Mouse (Mus musculus) heart, embryonic 10.5 days (tissue): Measurements from ENCODE around the gene Zkscan14. TPM values are rescaled to one million over a fixed set of nuclear protein-coding genes. Genes with fewer than 3 reads are reported as not detected.
"Not testable (repeated sequence)": the region's sequence is repeated elsewhere in the genome, so short reads cannot be mapped to it uniquely, and the experiment has no call there.

Source experiments
- DNase-seq: peaks from one replicate; pipeline ENCODE4 v3.0.0-alpha.2; 2017; ENCODE audit warnings: low spot score
- H3K27ac ChIP-seq: fragments of 300-500 bp; sonication (generic); 2 replicates; pipeline ENCODE4 v1.5.1; 2016; ENCODE audit warnings: mild to moderate bottlenecking
- H3K27me3 ChIP-seq: fragments of 300-500 bp; sonication (generic); 2 replicates; pipeline ENCODE4 v1.6.1; 2016; ENCODE audit warnings: mild to moderate bottlenecking; ENCODE audit not compliant: poor library complexity, insufficient read depth, severe bottlenecking
- H3K36me3 ChIP-seq: fragments of 300-500 bp; sonication (generic); 2 replicates; pipeline ENCODE4 v1.6.1; 2016; ENCODE audit warnings: mild to moderate bottlenecking, moderate library complexity
- H3K4me1 ChIP-seq: fragments of 300-500 bp; sonication (generic); 2 replicates; pipeline ENCODE4 v1.6.1; 2016; ENCODE audit warnings: mild to moderate bottlenecking
- H3K4me3 ChIP-seq: fragments of 300-500 bp; sonication (generic); 2 replicates; pipeline ENCODE4 v1.5.1; 2016; ENCODE audit warnings: mild to moderate bottlenecking, moderate library complexity
- H3K9me3 ChIP-seq: fragments of 300-500 bp; sonication (generic); 2 replicates; pipeline ENCODE4 v1.6.1; 2016; ENCODE audit warnings: mild to moderate bottlenecking, moderate library complexity
- WGBS: fragments of 180-500 bp; shearing (Covaris S2); methylation state at CpG from one replicate; pipeline ENCODE4 v1.1.7; 2016; 5-methylcytosine and 5-hydroxymethylcytosine counted together
- polyA plus RNA-seq: library from polyadenylated mRNA; unstranded; fragments of >200 nt; fragmentation: Nextera tagmentation; extraction: Ambion mirVana; gene quantifications from 2 replicates; pipeline ENCODE4 v1.2.1, GENCODE M21; 2016

Zkscan14 gene
- 6.1 TPM in 2 replicates for polyA plus RNA-seq

GRCm38 (mm10) chr5:145201321-145201991 lies at the start of gene Zkscan14:
Gene Zkscan14 (minus strand): TSS chr5:145201868.
- under 1% methylated on average over 37 of the region's 37 CpGs for WGBS
- Histone ChIP-seq H3K4me3 (peak within 1 kb of the TSS; percentile 84), H3K4me1 (peaks cover 23% of the 10 kb centered on the region), H3K36me3 (peaks cover 4% of the 10 kb centered on the region; the same call in 1 of the 2 replicates), H3K27ac (peak within 1 kb of the TSS; percentile 83), H3K9me3 (no peaks in the 10 kb centered on the region), H3K27me3 (no peaks in the 10 kb centered on the region)
- DNase-seq: peak; percentile 93

GRCm38 (mm10) chr5:145249520-145249919 lies 47.9 kb upstream of the Zkscan14 start:
- Histone ChIP-seq H3K36me3 (peaks cover 75% of the 10 kb centered on the region), H3K9me3 (no peaks in the 10 kb centered on the region), H3K4me1 (no peaks in the 10 kb centered on the region), H3K27ac (no peak overlapping the region), H3K4me3 (no peak overlapping the region), H3K27me3 (no peaks in the 10 kb centered on the region)
- 92% methylated on average over 3 of the region's 3 CpGs for WGBS
- DNase-seq: no peak

- Histone ChIP-seq H3K4me3 (no peak overlapping the region), H3K36me3 (peaks cover 62% of the 10 kb centered on the region), H3K27me3 (no peaks in the 10 kb centered on the region), H3K9me3 (no peaks in the 10 kb centered on the region), H3K27ac (no peak overlapping the region), H3K4me1 (peaks cover 18% of the 10 kb centered on the region; the same call in 1 of the 2 replicates)
- DNase-seq: no peak
Measured at GRCm38 (mm10) chr5:145234636-145235035, 33.0 kb upstream of the Zkscan14 start.

- under 1% methylated on average over 44 of the region's 49 CpGs for WGBS
Measured at GRCm38 (mm10) chr5:145231893-145232411, 30.3 kb upstream of the Zkscan14 start.

GRCm38 (mm10) chr5:145231367-145231871 lies 29.8 kb upstream of the Zkscan14 start, which contains the start of gene Zfp655:
Gene Zfp655 (plus strand): TSS chr5:145231715.
- H3K4me1 ChIP-seq: peaks cover 18% of the 10 kb centered on the region; the same call in 1 of the 2 replicates
- H3K4me3 ChIP-seq: peak within 1 kb of the TSS; percentile 100
- H3K36me3 ChIP-seq: peaks cover 33% of the 10 kb centered on the region
- WGBS: under 1% methylated on average over 42 of the region's 42 CpGs
- H3K27ac ChIP-seq: peak within 1 kb of the TSS; percentile 96
- H3K27me3 ChIP-seq: no peaks in the 10 kb centered on the region
- peak; percentile 99 for DNase-seq
- no peaks in the 10 kb centered on the region for H3K9me3 ChIP-seq

More at GRCm38 (mm10) chr5:145231893-145232411, 30.3 kb upstream of the Zkscan14 start:
- no peaks in the 10 kb centered on the region for H3K27me3 ChIP-seq
- H3K27ac ChIP-seq: peak overlapping the region; percentile 96
- H3K4me3 ChIP-seq: peak overlapping the region; percentile 100
- H3K36me3 ChIP-seq: peaks cover 37% of the 10 kb centered on the region
- peak; percentile 81 for DNase-seq
- H3K9me3 ChIP-seq: no peaks in the 10 kb centered on the region
- H3K4me1 ChIP-seq: peaks cover 18% of the 10 kb centered on the region; the same call in 1 of the 2 replicates

GRCm38 (mm10) chr5:145230641-145231040 lies 29.0 kb upstream of the Zkscan14 start:
- Histone ChIP-seq H3K27ac (peak overlapping the region; percentile 96), H3K9me3 (no peaks in the 10 kb centered on the region)
- no peak for DNase-seq

GRCm38 (mm10) chr5:145229283-145229682 lies 27.6 kb upstream of the Zkscan14 start:
- peaks cover 12% of the 10 kb centered on the region for H3K36me3 ChIP-seq
- 78% methylated on average over 6 of the region's 6 CpGs for WGBS
- DNase-seq, H3K4me3 ChIP-seq, H3K27me3 ChIP-seq, H3K9me3 ChIP-seq, H3K27ac ChIP-seq: not testable (repeated sequence)
- H3K4me1 ChIP-seq: peaks cover 18% of the 10 kb centered on the region; the same call in 1 of the 2 replicates

More at GRCm38 (mm10) chr5:145230641-145231040, 29.0 kb upstream of the Zkscan14 start:
- Histone ChIP-seq H3K27me3 (no peaks in the 10 kb centered on the region), H3K36me3 (peaks cover 26% of the 10 kb centered on the region), H3K4me3 (peak overlapping the region; percentile 100; the same call in 1 of the 2 replicates), H3K4me1 (peaks cover 18% of the 10 kb centered on the region; the same call in 1 of the 2 replicates)
- 89% methylated on average over 4 of the region's 4 CpGs for WGBS

- no peaks in the 10 kb centered on the region for H3K27me3 ChIP-seq
- H3K9me3 ChIP-seq: no peaks in the 10 kb centered on the region
- peaks cover 7% of the 10 kb centered on the region for H3K36me3 ChIP-seq
- peaks cover 11% of the 10 kb centered on the region; the same call in 1 of the 2 replicates for H3K4me1 ChIP-seq
- H3K27ac ChIP-seq: no peak overlapping the region
- no peak for DNase-seq
- no peak overlapping the region for H3K4me3 ChIP-seq
- WGBS: 61% methylated on average over 2 of the region's 2 CpGs
Measured at GRCm38 (mm10) chr5:145226453-145226852, 24.8 kb upstream of the Zkscan14 start.

GRCm38 (mm10) chr5:145223395-145223794 lies 21.7 kb upstream of the Zkscan14 start:
- no peak overlapping the region for H3K27ac ChIP-seq
- H3K9me3 ChIP-seq: no peaks in the 10 kb centered on the region
- H3K4me1 ChIP-seq: no peaks in the 10 kb centered on the region
- 80% methylated on average over 12 of the region's 12 CpGs for WGBS
- H3K4me3 ChIP-seq: no peak overlapping the region
- H3K36me3 ChIP-seq: peaks cover 36% of the 10 kb centered on the region
- no peak for DNase-seq
- H3K27me3 ChIP-seq: no peaks in the 10 kb centered on the region

- Histone ChIP-seq H3K27me3 (no peaks in the 10 kb centered on the region), H3K27ac (no peak overlapping the region), H3K9me3 (no peaks in the 10 kb centered on the region), H3K36me3 (peaks cover 42% of the 10 kb centered on the region), H3K4me3 (no peak overlapping the region), H3K4me1 (no peaks in the 10 kb centered on the region)
- no peak for DNase-seq
- 80% methylated on average over 5 of the region's 5 CpGs for WGBS
Measured at GRCm38 (mm10) chr5:145222840-145223239, 21.2 kb upstream of the Zkscan14 start.

- Histone ChIP-seq H3K36me3 (peaks cover 51% of the 10 kb centered on the region), H3K27ac (no peak overlapping the region), H3K4me1 (no peaks in the 10 kb centered on the region), H3K4me3 (no peak overlapping the region), H3K27me3 (no peaks in the 10 kb centered on the region), H3K9me3 (no peaks in the 10 kb centered on the region)
- WGBS: 89% methylated on average over 8 of the region's 8 CpGs
- DNase-seq: no peak
Measured at GRCm38 (mm10) chr5:145219981-145220380, 18.3 kb upstream of the Zkscan14 start.

- Histone ChIP-seq H3K27me3 (no peaks in the 10 kb centered on the region), H3K4me1 (no peaks in the 10 kb centered on the region), H3K4me3 (no peak overlapping the region), H3K9me3 (no peaks in the 10 kb centered on the region), H3K27ac (no peak overlapping the region), H3K36me3 (peaks cover 61% of the 10 kb centered on the region)
- DNase-seq: no peak
- 96% methylated on average over 20 of the region's 20 CpGs for WGBS
Measured at GRCm38 (mm10) chr5:145218671-145219070, 17.0 kb upstream of the Zkscan14 start.

GRCm38 (mm10) chr5:145218206-145218605 lies 16.5 kb upstream of the Zkscan14 start:
- Histone ChIP-seq H3K9me3 (no peaks in the 10 kb centered on the region), H3K36me3 (peaks cover 65% of the 10 kb centered on the region), H3K4me3 (no peak overlapping the region), H3K27ac (no peak overlapping the region), H3K27me3 (no peaks in the 10 kb centered on the region), H3K4me1 (no peaks in the 10 kb centered on the region)
- DNase-seq: no peak
- 95% methylated on average over 21 of the region's 21 CpGs for WGBS
